Mouse (Mus musculus): ENCODE results near the gene Tmtc1. TPM values are rescaled to one million over a fixed set of nuclear protein-coding genes. Genes with fewer than 3 reads are reported as not detected.

Gene Tmtc1
- polyA plus RNA-seq, 1 experiment from 2014 or later, result 2.9 TPM

DNA sequence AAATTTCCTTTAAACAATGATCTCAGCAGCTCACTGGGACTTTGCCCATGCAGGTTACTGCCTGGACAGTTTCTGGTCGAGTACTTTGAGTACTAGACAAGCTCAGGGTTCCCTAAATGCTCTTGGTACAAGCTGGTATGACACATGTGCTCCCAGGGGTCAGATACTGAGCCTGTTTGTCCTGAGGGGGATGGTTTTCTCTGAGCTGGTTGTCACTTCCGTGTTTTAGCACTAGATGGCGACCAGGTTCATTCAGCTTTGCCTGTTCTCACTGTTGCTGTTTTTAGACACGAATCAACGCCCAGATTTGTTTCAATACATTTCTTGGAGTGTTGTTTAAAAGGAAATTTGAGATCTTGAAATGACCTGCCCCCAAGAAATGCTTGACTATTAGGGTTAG, 229.4 kb downstream of the Tmtc1 start:
- no peaks in the 10 kb centered on the region for H3K27me3 ChIP-seq
- H3K27ac ChIP-seq, result no peak overlapping the region
- H3K36me3 ChIP-seq, result no peaks in the 10 kb centered on the region
- H3K9ac ChIP-seq (replicated peaks), result no peak overlapping the region
- WGBS, result 12% methylated on average over 5 of the region's 5 CpGs
- H3K4me2 ChIP-seq (replicated peaks), result no peak overlapping the region
- H3K9me3 ChIP-seq, result no peaks in the 10 kb centered on the region
- ATAC-seq, result no peak
- H3K4me1 ChIP-seq (replicated peaks), result peaks cover 22% of the 10 kb centered on the region
- H3K4me3 ChIP-seq (replicated peaks), result no peak overlapping the region

- peak within 1 kb of the TSS; percentile 97 for H3K9ac ChIP-seq (replicated peaks)
- H3K4me1 ChIP-seq (replicated peaks), result peaks cover 26% of the 10 kb centered on the region
- peak within 1 kb of the TSS; percentile 88 for H3K4me3 ChIP-seq (replicated peaks)
- H3K9me3 ChIP-seq, result no peaks in the 10 kb centered on the region
- H3K36me3 ChIP-seq, result no peaks in the 10 kb centered on the region
- no peaks in the 10 kb centered on the region for H3K27me3 ChIP-seq
- ATAC-seq, result peak; percentile 99
- H3K27ac ChIP-seq, result peak within 1 kb of the TSS; percentile 89
- WGBS, result under 1% methylated on average over 61 of the region's 61 CpGs
- peak within 1 kb of the TSS; percentile 72 for H3K4me2 ChIP-seq (replicated peaks)
Observed at GRCm38 (mm10) chr6:148211897-148212680, 232.1 kb downstream of the Tmtc1 start, which contains the start of gene Ergic2. TSS of gene Ergic2 (minus strand) at chr6:148212374.

- WGBS, result 1% methylated on average over 51 of the region's 51 CpGs
- Histone ChIP-seq H3K4me3 (replicated peaks) (peak overlapping the region; percentile 88), H3K9ac (replicated peaks) (peak overlapping the region; percentile 97), H3K27ac (peak overlapping the region; percentile 89), H3K27me3 (no peaks in the 10 kb centered on the region), H3K36me3 (no peaks in the 10 kb centered on the region), H3K9me3 (no peaks in the 10 kb centered on the region), H3K4me2 (replicated peaks) (peak overlapping the region; percentile 66), H3K4me1 (replicated peaks) (peaks cover 26% of the 10 kb centered on the region)
- ATAC-seq, result peak; percentile 74
Observed at GRCm38 (mm10) chr6:148211391-148211876, 232.8 kb downstream of the Tmtc1 start.

DNA sequence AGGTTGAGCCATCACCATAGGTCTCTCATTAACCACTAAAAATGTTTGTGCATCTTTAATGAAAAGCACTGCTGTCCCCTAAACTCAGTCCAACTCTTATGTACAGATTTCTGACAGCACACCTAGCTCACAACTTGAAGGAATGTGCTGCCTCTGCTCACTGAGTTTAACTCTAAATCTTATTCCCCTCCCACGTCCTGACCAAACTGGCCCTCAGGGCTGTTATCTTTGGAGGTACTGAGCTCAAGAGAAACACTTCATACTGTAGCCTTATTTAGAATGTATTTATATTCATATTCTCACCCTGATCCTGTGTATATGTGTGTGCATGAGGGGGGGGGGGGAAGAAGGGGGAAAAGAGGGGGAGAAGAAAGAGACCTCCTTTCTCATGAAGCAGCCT, 236.7 kb downstream of the Tmtc1 start:
- no peaks in the 10 kb centered on the region for H3K27me3 ChIP-seq
- ATAC-seq, result no peak
- no peak overlapping the region for H3K4me3 ChIP-seq (replicated peaks)
- H3K4me1 ChIP-seq (replicated peaks), result peaks cover 17% of the 10 kb centered on the region
- H3K9ac ChIP-seq (replicated peaks), result no peak overlapping the region
- peaks cover 19% of the 10 kb centered on the region for H3K36me3 ChIP-seq
- H3K27ac ChIP-seq, result no peak overlapping the region
- no peak overlapping the region for H3K4me2 ChIP-seq (replicated peaks)
- H3K9me3 ChIP-seq, result no peaks in the 10 kb centered on the region
- WGBS, result 71% methylated on average over 1 of the region's 1 CpGs

- Histone ChIP-seq H3K4me2 (replicated peaks) (no peak overlapping the region), H3K36me3 (peaks cover 36% of the 10 kb centered on the region), H3K27ac (no peak overlapping the region), H3K4me1 (replicated peaks) (peaks cover 5% of the 10 kb centered on the region), H3K9me3 (no peaks in the 10 kb centered on the region), H3K4me3 (replicated peaks) (no peak overlapping the region), H3K9ac (replicated peaks) (no peak overlapping the region), H3K27me3 (no peaks in the 10 kb centered on the region)
- WGBS, result 97% methylated on average over 1 of the region's 1 CpGs
- no peak for ATAC-seq
Observed at GRCm38 (mm10) chr6:148205134-148205533, 239.1 kb downstream of the Tmtc1 start.

- no peak overlapping the region for H3K4me2 ChIP-seq (replicated peaks)
Observed at GRCm38 (mm10) chr6:148199729-148200128, 244.5 kb downstream of the Tmtc1 start.

DNA sequence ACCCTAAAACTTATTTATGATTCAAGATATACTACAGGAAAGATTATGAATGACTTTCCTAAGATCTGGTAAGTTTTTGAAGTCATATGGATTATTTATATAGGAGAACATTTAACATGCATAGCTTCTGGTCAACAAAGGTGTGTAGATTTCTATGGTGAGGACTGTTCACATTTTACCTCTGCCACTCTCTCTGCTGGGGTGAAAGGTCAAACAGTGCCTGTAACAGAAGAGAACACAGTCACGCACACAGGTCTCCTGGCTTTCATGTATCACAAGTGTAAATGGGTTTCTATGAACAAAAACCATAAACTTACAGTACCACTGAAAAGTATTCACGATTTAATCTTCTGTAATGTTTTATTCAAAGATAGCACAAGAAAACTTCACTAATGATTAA, 245.0 kb downstream of the Tmtc1 start:
- H3K36me3 ChIP-seq, result peaks cover 70% of the 10 kb centered on the region
- no peaks in the 10 kb centered on the region for H3K27me3 ChIP-seq
- no peaks in the 10 kb centered on the region for H3K9me3 ChIP-seq
- no peak overlapping the region for H3K27ac ChIP-seq
- H3K9ac ChIP-seq (replicated peaks), result no peak overlapping the region
- ATAC-seq, result no peak
- no peak overlapping the region for H3K4me3 ChIP-seq (replicated peaks)
- 94% methylated on average over 2 of the region's 2 CpGs for WGBS
- no peak overlapping the region for H3K4me2 ChIP-seq (replicated peaks)
- no peaks in the 10 kb centered on the region for H3K4me1 ChIP-seq (replicated peaks)

More at GRCm38 (mm10) chr6:148199729-148200128, 244.5 kb downstream of the Tmtc1 start:
- no peak overlapping the region for H3K27ac ChIP-seq
- WGBS, result 93% methylated on average over 3 of the region's 3 CpGs
- H3K4me1 ChIP-seq (replicated peaks), result no peaks in the 10 kb centered on the region
- no peaks in the 10 kb centered on the region for H3K9me3 ChIP-seq
- H3K4me3 ChIP-seq (replicated peaks), result no peak overlapping the region
- ATAC-seq, result no peak
- H3K36me3 ChIP-seq, result peaks cover 66% of the 10 kb centered on the region
- no peak overlapping the region for H3K9ac ChIP-seq (replicated peaks)
- H3K27me3 ChIP-seq, result no peaks in the 10 kb centered on the region

- WGBS, result 95% methylated on average over 6 of the region's 6 CpGs
- ATAC-seq, result no peak
- Histone ChIP-seq H3K27me3 (no peaks in the 10 kb centered on the region), H3K4me2 (replicated peaks) (no peak overlapping the region), H3K4me1 (replicated peaks) (no peaks in the 10 kb centered on the region), H3K4me3 (replicated peaks) (no peak overlapping the region), H3K27ac (no peak overlapping the region), H3K36me3 (peaks cover 68% of the 10 kb centered on the region), H3K9ac (replicated peaks) (no peak overlapping the region), H3K9me3 (no peaks in the 10 kb centered on the region)
Observed at GRCm38 (mm10) chr6:148193972-148194701, 250.1 kb downstream of the Tmtc1 start.

GRCm38 (mm10) chr6:148185694-148186093, 258.5 kb downstream of the Tmtc1 start:
- H3K4me3 ChIP-seq (replicated peaks), result no peak overlapping the region
- WGBS, result 91% methylated on average over 1 of the region's 1 CpGs
- no peaks in the 10 kb centered on the region for H3K9me3 ChIP-seq
- H3K9ac ChIP-seq (replicated peaks), result no peak overlapping the region
- no peak overlapping the region for H3K4me2 ChIP-seq (replicated peaks)
- ATAC-seq, result no peak
- H3K4me1 ChIP-seq (replicated peaks), result no peaks in the 10 kb centered on the region
- no peak overlapping the region for H3K27ac ChIP-seq
- H3K27me3 ChIP-seq, result no peaks in the 10 kb centered on the region
- peaks cover 80% of the 10 kb centered on the region for H3K36me3 ChIP-seq

Other genes with a start within 250 kb of the Tmtc1 start
- 190 and 235 TPM in 2 replicates for gene Ergic2, start 232.0 kb downstream of the Tmtc1 start, polyA plus RNA-seq (2015; fragmentation: Nextera tagmentation; extraction: Ambion mirVana)